Mouse (Mus musculus) limb, embryonic 14.5 days (tissue): ENCODE measurements around the gene Acmsd. TPM values are rescaled to one million over a fixed set of nuclear protein-coding genes. Genes with fewer than 3 reads are reported as not detected.

ENCODE experiments used
- ATAC-seq: fragments of 200-750 bp; cut with Nextera tagmentation; 2 replicates; pipeline ENCODE4 v1.8.0; 2017; ENCODE audit warnings: low read depth, moderate number of reproducible peaks, moderate TSS enrichment; ENCODE audit not compliant: low FRiP score
- DNase-seq: peaks from one replicate; pipeline ENCODE4 v3.0.0-alpha.2; 2015; ENCODE audit warnings: low spot score
- H3K27ac ChIP-seq: fragments of 300-500 bp; sonication (generic); replicated peaks from 2 replicates; pipeline ENCODE4 v1.5.1; 2014; ENCODE audit warnings: low read depth, mild to moderate bottlenecking, low read length, moderate library complexity, mixed read lengths
- H3K27me3 ChIP-seq: fragments of 300-500 bp; sonication (generic); 2 replicates; pipeline ENCODE4 v1.6.1; 2014; ENCODE audit warnings: low read length, mixed read lengths; ENCODE audit not compliant: control insufficient read depth, insufficient read depth
- H3K36me3 ChIP-seq: fragments of 300-500 bp; sonication (generic); 2 replicates; pipeline ENCODE4 v1.6.1; 2014; ENCODE audit warnings: mild to moderate bottlenecking, low read length, moderate library complexity, mixed read lengths; ENCODE audit not compliant: control insufficient read depth, insufficient read depth
- H3K4me1 ChIP-seq: fragments of 300-500 bp; sonication (generic); 2 replicates; pipeline ENCODE4 v1.6.1; 2014; ENCODE audit warnings: antibody characterized with exemption, low read length, mixed read lengths; ENCODE audit not compliant: control insufficient read depth, insufficient read depth
- H3K4me2 ChIP-seq: fragments of 300-500 bp; sonication (generic); replicated peaks from 2 replicates; pipeline ENCODE4 v1.6.1; 2014; ENCODE audit warnings: low read depth, mild to moderate bottlenecking, low read length, moderate library complexity; ENCODE audit not compliant: severe bottlenecking
- H3K4me3 ChIP-seq: fragments of 300-500 bp; sonication (generic); replicated peaks from 2 replicates; pipeline ENCODE4 v1.5.1; 2014; ENCODE audit warnings: low read length
- H3K9ac ChIP-seq: fragments of 300-500 bp; sonication (generic); 2 replicates; pipeline ENCODE4 v1.6.1; 2014; ENCODE audit warnings: mild to moderate bottlenecking, low read depth, low read length, moderate library complexity; ENCODE audit not compliant: severe bottlenecking
- H3K9me3 ChIP-seq: fragments of 300-500 bp; sonication (generic); 2 replicates; pipeline ENCODE4 v1.6.1; 2016; ENCODE audit warnings: low read length; ENCODE audit not compliant: control insufficient read depth
- POLR2A ChIP-seq: fragments of 200-500 bp; IDR thresholded peaks from 2 replicates; pipeline ENCODE4 v1.8.0; 2012; ENCODE audit warnings: inconsistent platforms, mild to moderate bottlenecking, moderate library complexity, borderline replicate concordance; ENCODE audit not compliant: insufficient read depth, insufficient read length; ENCODE audit errors: extremely low read depth
- WGBS: fragments of 180-500 bp; shearing (Covaris S2); extraction: QIAGEN DNeasy Blood & Tissue Kit; methylation state at CpG from one replicate; pipeline ENCODE4 v1.1.7; 2014; 5-methylcytosine and 5-hydroxymethylcytosine counted together
- polyA plus RNA-seq, 2 experiments: library from polyadenylated mRNA; depleted of rRNA in 1 of 2; stranded (reverse) in 1 of 2; unstranded in 1 of 2; fragments of >200 nt; fragmentation: Nextera tagmentation in 1 of 2; extraction: Ambion mirVana in 1 of 2; gene quantifications; 2 replicates each; pipeline versions ENCODE4 v1.2.1 to v1.2.3; 2012 to 2014

Gene Acmsd
- polyA plus RNA-seq, 2 experiments = 0.11 TPM; not detected in 1

GRCm38 (mm10) chr1:127766741-127767140 lies 37.5 kb downstream of the Acmsd start:
- Histone ChIP-seq H3K9ac (no peak overlapping the region), H3K4me2 (no peak overlapping the region), H3K27ac (no peak overlapping the region), H3K36me3 (no peaks in the 10 kb centered on the region), H3K9me3 (no peaks in the 10 kb centered on the region), H3K27me3 (no peaks in the 10 kb centered on the region), H3K4me1 (no peaks in the 10 kb centered on the region), H3K4me3 (no peak overlapping the region)
- ATAC-seq = no peak
- TF ChIP-seq POLR2A = no peak
- DNase-seq = no peak
- 91% methylated on average over 2 of the region's 2 CpGs for WGBS

- Histone ChIP-seq H3K27me3 (no peaks in the 10 kb centered on the region), H3K4me2 (peak overlapping the region; percentile 82), H3K4me1 (peaks cover 13% of the 10 kb centered on the region), H3K36me3 (no peaks in the 10 kb centered on the region), H3K9me3 (no peaks in the 10 kb centered on the region), H3K9ac (peak overlapping the region; percentile 55), H3K4me3 (peak overlapping the region; percentile 67), H3K27ac (peak overlapping the region; percentile 45)
- ATAC-seq (peak; percentile 28), DNase-seq (no peak)
- 2% methylated on average over 14 of the region's 14 CpGs for WGBS
- TF ChIP-seq POLR2A = 0 out of 2 replicates have a peak, but pooled peaks have one; percentile 67
These were observed 44.1 kb downstream of the Acmsd start for GRCm38 (mm10) chr1:127773198-127773802.

GRCm38 (mm10) chr1:127773803-127774500 lies 44.7 kb downstream of the Acmsd start, which contains the start of gene Ccnt2:
Ccnt2 (plus strand) TSS chr1:127774164.
- 0 out of 2 replicates have a peak, but pooled peaks cover 4% of the 10 kb centered on the region for H3K36me3 ChIP-seq
- H3K4me2 ChIP-seq = peak within 1 kb of the TSS; percentile 82
- H3K9me3 ChIP-seq = no peaks in the 10 kb centered on the region
- WGBS = 0% methylated on average over 51 of the region's 63 CpGs
- DNase-seq (peak; percentile 99), ATAC-seq (peak; percentile 98)
- H3K27me3 ChIP-seq = no peaks in the 10 kb centered on the region
- peak within 1 kb of the TSS; percentile 67 for H3K4me3 ChIP-seq
- TF ChIP-seq POLR2A = peak; percentile 82; the same call in 1 of the 2 replicates
- H3K4me1 ChIP-seq = peaks cover 13% of the 10 kb centered on the region
- peak within 1 kb of the TSS; percentile 88 for H3K9ac ChIP-seq
- peak within 1 kb of the TSS; percentile 92 for H3K27ac ChIP-seq

- peak overlapping the region; percentile 88 for H3K9ac ChIP-seq
- peak; percentile 41 for DNase-seq
- no peaks in the 10 kb centered on the region for H3K27me3 ChIP-seq
- H3K9me3 ChIP-seq = no peaks in the 10 kb centered on the region
- peak overlapping the region; percentile 67 for H3K4me3 ChIP-seq
- ATAC-seq = peak; percentile 31
- peak overlapping the region; percentile 92 for H3K27ac ChIP-seq
- peak overlapping the region; percentile 75 for H3K4me2 ChIP-seq
- TF ChIP-seq POLR2A = no peak
- H3K36me3 ChIP-seq = 0 out of 2 replicates have a peak, but pooled peaks cover 8% of the 10 kb centered on the region
- peaks cover 13% of the 10 kb centered on the region for H3K4me1 ChIP-seq
- WGBS = under 1% methylated on average over 31 of the region's 31 CpGs
These were observed 45.3 kb downstream of the Acmsd start for GRCm38 (mm10) chr1:127774501-127774880.

GRCm38 (mm10) chr1:127775206-127775720 lies 46.0 kb downstream of the Acmsd start:
- H3K27ac ChIP-seq = no peak overlapping the region
- 0 out of 2 replicates have a peak, but pooled peaks cover 8% of the 10 kb centered on the region for H3K36me3 ChIP-seq
- peak overlapping the region; percentile 88 for H3K9ac ChIP-seq
- WGBS = 9% methylated on average over 10 of the region's 10 CpGs
- peak overlapping the region; percentile 67 for H3K4me3 ChIP-seq
- H3K4me1 ChIP-seq = peaks cover 13% of the 10 kb centered on the region
- H3K4me2 ChIP-seq = peak overlapping the region; percentile 75
- H3K27me3 ChIP-seq = no peaks in the 10 kb centered on the region
- H3K9me3 ChIP-seq = no peaks in the 10 kb centered on the region
- no peak for TF ChIP-seq POLR2A
- DNase-seq = no peak
- ATAC-seq = no peak
